Mouse (Mus musculus) heart, postnatal 25 days (tissue): ENCODE data around the gene Srf. TPM values are rescaled to one million over a fixed set of nuclear protein-coding genes. Genes with fewer than 3 reads are reported as not detected.
A peak's percentile ranks its signal among the peaks of the same experiment; 100 is the strongest.

Source experiments
- DNase-seq: peaks from one replicate; pipeline ENCODE4 v3.0.0; 2022; ENCODE audit warnings: low spot score
- intact Hi-C: fragments of 180-260 bp; cut with DNase I; formaldehyde crosslinking; loops from one replicate; pipeline ENCODE4 v1.15.1; 2025
- microRNA-seq: library from miRNA; unstranded; fragments of <30 nt; microRNA quantifications from one replicate; pipeline ENCODE4 v1.2.0, GENCODE M21; 2022
- total RNA-seq, 2 experiments: library from RNA; stranded (reverse); gene quantifications; 2 replicates each; pipeline ENCODE4 v1.2.3; 2021

Gene Srf
- total RNA-seq, 2 experiments from 2014 or later, result 98.7 to 99.3 TPM

DNA sequence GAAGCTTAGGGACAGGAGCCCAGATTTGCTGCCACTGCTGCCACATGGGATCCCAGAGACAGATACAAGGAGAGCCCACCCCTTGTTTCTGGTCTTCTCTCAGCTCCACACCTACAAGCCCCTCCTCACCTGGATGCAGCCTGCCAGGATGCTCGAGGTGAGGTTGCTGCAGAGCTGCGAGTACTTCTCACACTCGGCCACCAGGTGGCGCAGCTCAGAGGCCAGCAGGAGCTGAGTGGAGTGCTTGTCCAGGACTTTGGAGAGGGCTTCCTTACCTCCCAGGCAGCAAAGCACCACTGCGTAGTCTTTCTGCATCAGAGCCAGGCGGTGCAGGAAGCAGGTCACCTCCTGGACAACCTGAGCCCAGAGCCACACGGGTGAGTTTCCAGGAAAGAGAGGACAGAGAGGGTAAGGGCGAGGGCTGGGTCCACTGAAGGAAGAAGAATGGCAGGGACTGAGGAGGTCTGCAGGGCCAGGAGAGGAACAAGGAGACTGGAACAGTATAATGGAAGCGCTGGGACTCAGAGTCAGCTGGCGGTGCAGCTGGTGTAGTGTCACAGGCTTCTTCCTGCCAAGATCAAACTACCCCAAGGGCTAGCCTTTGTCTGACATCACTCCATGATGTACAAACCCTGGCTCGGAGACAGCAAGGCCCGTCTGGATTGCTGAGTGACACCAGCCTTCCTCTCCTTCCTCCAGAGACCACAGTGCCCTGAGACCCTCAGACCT lies 30.2 kb downstream of the Srf start:
- intact Hi-C loops, result loop anchor here (1.0 to 5.0 kb wide), 3 partner anchors 64 to 187 kb away; partner anchors contain the start of gene Pex6
- peak; percentile 44 for DNase-seq

GRCm38 (mm10) chr17:46525065-46525464 lies 30.9 kb downstream of the Srf start:
- DNase-seq, result no peak
- intact Hi-C loops, result loop anchor here (1.0 to 5.0 kb wide), 3 partner anchors 64 to 187 kb away; partner anchors contain the start of gene Pex6

DNA sequence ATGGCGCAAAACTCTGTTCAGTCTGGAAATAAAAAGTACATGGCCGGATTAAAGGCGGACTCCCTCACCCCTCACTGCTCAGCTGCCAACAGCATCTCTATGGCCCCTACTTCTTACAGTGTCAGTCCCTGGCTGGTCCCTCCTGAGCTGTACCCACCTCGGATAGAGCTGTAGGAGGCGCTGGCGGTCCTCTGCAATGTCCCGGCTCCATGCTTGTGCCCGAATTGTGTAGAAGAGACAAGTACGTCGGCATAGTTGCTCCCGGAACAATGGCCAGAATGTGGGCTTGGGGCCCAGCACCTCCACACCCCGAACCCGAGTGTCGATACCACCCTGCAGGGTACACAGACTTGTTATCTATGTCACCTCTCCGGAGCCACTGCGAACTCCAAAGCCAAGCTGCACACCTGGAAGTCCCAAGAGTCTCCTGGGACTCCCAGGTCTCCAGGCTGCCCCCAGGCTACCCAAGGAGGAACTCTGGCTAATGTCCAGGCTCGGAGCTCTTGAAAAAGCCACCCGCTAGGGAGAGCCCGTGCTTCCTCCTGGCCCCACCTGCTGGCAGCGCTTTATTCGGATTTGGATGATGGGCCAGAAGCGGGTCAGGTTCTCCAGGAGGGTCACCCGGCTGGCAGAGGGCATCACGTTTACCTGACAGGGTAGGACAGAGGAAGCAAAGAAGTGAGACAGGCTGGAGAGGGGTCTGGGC lies 33.9 kb downstream of the Srf start:
- DNase-seq, result no peak
- intact Hi-C loops, result no loop called here

GRCm38 (mm10) chr17:46521174-46521573 lies 34.8 kb downstream of the Srf start:
- intact Hi-C loops, result no loop called here
- DNase-seq, result no peak

DNA sequence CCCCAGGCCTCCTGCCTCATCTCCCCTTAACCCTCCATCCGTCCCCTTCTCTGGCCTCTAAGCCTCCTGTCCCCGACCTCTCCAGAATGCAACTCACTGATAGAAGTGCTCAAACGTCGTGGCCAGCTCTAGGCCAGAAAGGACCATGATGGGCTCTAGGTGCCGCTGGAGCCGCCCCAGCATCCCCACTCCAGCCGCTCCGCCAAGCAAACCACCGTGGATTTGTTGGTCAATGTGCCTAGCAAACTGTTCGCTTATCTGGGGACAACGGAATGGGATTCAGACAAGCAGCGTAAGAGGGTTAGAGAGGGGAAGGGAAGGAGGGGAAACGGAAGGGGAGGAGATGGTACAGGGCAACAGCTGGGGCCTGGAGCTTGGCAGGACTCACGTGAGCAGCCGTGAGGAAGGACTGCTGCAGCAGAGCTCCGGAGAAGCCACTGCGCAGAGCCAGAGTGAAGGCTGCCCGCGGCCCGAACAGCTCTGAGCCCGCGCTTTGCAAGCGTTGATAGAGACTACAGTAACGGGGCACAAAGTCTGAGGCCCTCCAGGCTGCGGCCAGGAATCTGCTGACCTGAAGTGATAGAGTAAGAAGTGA lies 35.5 kb downstream of the Srf start:
- no peak for DNase-seq
- intact Hi-C loops, result no loop called here

GRCm38 (mm10) chr17:46519971-46520370 lies 36.0 kb downstream of the Srf start:
- intact Hi-C loops, result no loop called here
- DNase-seq, result no peak

- intact Hi-C loops, result loop anchor here (5.0 kb wide), 1 partner anchor 246 kb away; no protein-coding TSS in a partner anchor
- no peak for DNase-seq
These were observed 42.6 kb downstream of the Srf start for GRCm38 (mm10) chr17:46513329-46513728.

DNA sequence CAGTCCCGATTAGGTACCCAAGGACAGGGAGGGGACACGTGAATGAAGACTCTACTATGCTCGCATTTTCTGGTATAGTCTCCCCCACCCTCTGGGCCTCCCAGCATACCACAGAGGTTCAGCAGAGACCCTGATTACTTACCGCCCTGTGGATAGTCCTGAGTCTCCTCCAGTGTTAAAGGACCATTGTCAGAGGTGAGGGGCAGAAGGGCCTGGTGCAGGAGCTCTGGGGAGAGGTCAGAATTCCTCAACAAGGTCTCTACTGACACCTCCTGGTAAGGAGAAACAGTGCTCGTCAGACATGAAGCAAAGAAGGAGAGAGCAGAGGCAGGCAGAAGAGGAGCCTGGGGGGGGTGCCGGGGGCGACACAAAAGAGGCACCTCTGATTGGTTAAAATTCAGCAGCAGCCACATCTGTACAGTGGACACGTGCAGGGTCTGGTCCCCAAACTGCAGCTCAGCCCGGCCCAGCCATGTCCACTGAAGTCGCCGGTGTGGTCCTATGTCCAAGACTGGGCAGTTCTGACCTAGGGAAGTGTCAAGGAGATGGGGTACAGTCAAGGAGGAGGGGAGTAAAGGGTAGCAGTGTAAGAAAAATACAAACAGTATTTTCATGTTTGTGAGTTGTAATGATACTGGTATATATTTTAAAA lies 44.8 kb downstream of the Srf start:
- DNase-seq, result no peak
- intact Hi-C loops, result loop anchor here (1.0 to 5.0 kb wide), 2 partner anchors 75 to 244 kb away; no protein-coding TSS in a partner anchor

- DNase-seq, result no peak
- intact Hi-C loops, result no loop called here
These were observed 50.4 kb downstream of the Srf start for GRCm38 (mm10) chr17:46505617-46506016.

- intact Hi-C loops, result no loop called here
These were observed 51.9 kb downstream of the Srf start for GRCm38 (mm10) chr17:46503847-46504638.

GRCm38 (mm10) chr17:46502775-46503174 lies 53.2 kb downstream of the Srf start:
- intact Hi-C loops, result no loop called here
- DNase-seq, result no peak

More at GRCm38 (mm10) chr17:46503847-46504638, 51.9 kb downstream of the Srf start:
- DNase-seq, result no peak

Small RNAs within 50 kb of the gene (microRNA-seq; reads per million reads assigned to microRNA genes)
- gene Mir6976, result 1.9 reads per million

Other genes starting within 250 kb of the Srf start
- gene Abcc10, start 227.8 kb downstream of the Srf start, total RNA-seq, result 1 to 10 TPM; 4.2 to 4.6 TPM
- gene Zfp318, start 172.4 kb downstream of the Srf start, total RNA-seq, result 10 to 100 TPM; 16.5 to 18.8 TPM
- gene Crip3, start 127.2 kb downstream of the Srf start, total RNA-seq, result under 1 TPM in 1 of 2 experiments, not detected in 1; 0.62 TPM
- gene Slc22a7, start 117.7 kb downstream of the Srf start, total RNA-seq, result not detected
- gene Ttbk1, start 68.5 kb downstream of the Srf start, total RNA-seq, result under 1 TPM; 0.20 to 0.34 TPM
- 1 to 10 TPM; 1.1 to 2.4 TPM for gene Dnph1, start 59.5 kb downstream of the Srf start, total RNA-seq
- gene Cul9, start 9.8 kb downstream of the Srf start, total RNA-seq, result 10 to 100 TPM; 19.4 to 19.5 TPM
- gene Ptk7, start 73.3 kb upstream of the Srf start, total RNA-seq, result 1 to 10 TPM; 3.3 to 4.1 TPM
- gene Klc4, start 89.8 kb upstream of the Srf start, total RNA-seq, result 10 to 100 TPM; 26.3 to 27.1 TPM
- gene Mrpl2, start 90.1 kb upstream of the Srf start, total RNA-seq, result 100 to 1,000 TPM; 125 to 132 TPM
- gene Cul7, start 94.2 kb upstream of the Srf start, total RNA-seq, result 10 to 100 TPM; 21.3 to 23.0 TPM
- gene Rrp36, start 118.2 kb upstream of the Srf start, total RNA-seq, result 10 to 100 TPM in 1 of 2 experiments, 1 to 10 TPM in 1; 9.9 to 10.8 TPM
- gene Mea1, start 122.6 kb upstream of the Srf start, total RNA-seq, result 10 to 100 TPM; 48.6 to 53.8 TPM
- 100 to 1,000 TPM in 1 of 2 experiments, 10 to 100 TPM in 1; 95.5 to 107 TPM for gene Klhdc3, start 124.7 kb upstream of the Srf start, total RNA-seq
- 10 to 100 TPM; 33.2 to 34.9 TPM for gene Ppp2r5d, start 148.9 kb upstream of the Srf start, total RNA-seq
- gene Pex6, start 155.3 kb upstream of the Srf start, total RNA-seq, result 10 to 100 TPM; 29.9 to 32.2 TPM
- 1 to 10 TPM in 1 of 2 experiments, under 1 TPM in 1; 0.92 to 2.3 TPM for gene Gnmt, start 173.0 kb upstream of the Srf start, total RNA-seq
- 10 to 100 TPM; 18.8 to 20.1 TPM for gene Cnpy3, start 196.0 kb upstream of the Srf start, total RNA-seq
- not detected for gene Ptcra, start 207.5 kb upstream of the Srf start, total RNA-seq
- gene 2310039H08Rik, start 216.5 kb upstream of the Srf start, total RNA-seq, result 10 to 100 TPM; 26.1 to 28.2 TPM
- gene Rpl7l1, start 226.5 kb upstream of the Srf start, total RNA-seq, result 10 to 100 TPM; 56.0 to 58.6 TPM